Mouse (Mus musculus) liver, adult (tissue): ENCODE measurements at regions not wholly inside any gene's neighbourhood (a gene's known extent, or its start where the extent isn't known, plus 50 kb on each side); places are given as distances from the start of the nearest gene placed in this dataset.

Source experiments
- GATA4 ChIP-seq: IDR thresholded peaks from 2 replicates; pipeline ENCODE4 v1.6.1; 2014; ENCODE audit warnings: mild to moderate bottlenecking, low read length; ENCODE audit not compliant: insufficient replicate concordance

GRCm38 (mm10) chr8:127775747-127776146 lies 582.7 kb upstream of the Nrp1 start:
- TF ChIP-seq GATA4 = no peak

GRCm38 (mm10) chr8:127778352-127779020 lies 579.9 kb upstream of the Nrp1 start:
- no peak for TF ChIP-seq GATA4

GRCm38 (mm10) chr8:127779021-127779689 lies 579.2 kb upstream of the Nrp1 start:
- TF ChIP-seq GATA4 = no peak

GRCm38 (mm10) chr8:127780596-127780995 lies 577.8 kb upstream of the Nrp1 start:
- TF ChIP-seq GATA4 = no peak

GRCm38 (mm10) chr8:127781011-127781410 lies 577.4 kb upstream of the Nrp1 start:
- TF ChIP-seq GATA4 = no peak

- TF ChIP-seq GATA4 = no peak
Measured at GRCm38 (mm10) chr8:127792611-127793010, 565.8 kb upstream of the Nrp1 start.

GRCm38 (mm10) chr8:127799849-127800471 lies 558.4 kb upstream of the Nrp1 start:
- no peak for TF ChIP-seq GATA4

GRCm38 (mm10) chr8:127802136-127802535 lies 556.3 kb upstream of the Nrp1 start:
- TF ChIP-seq GATA4 = no peak

- TF ChIP-seq GATA4 = no peak
Measured at GRCm38 (mm10) chr8:127802661-127803333, 555.6 kb upstream of the Nrp1 start.

GRCm38 (mm10) chr8:127809203-127810155 lies 548.9 kb upstream of the Nrp1 start:
- no peak for TF ChIP-seq GATA4

- TF ChIP-seq GATA4 = no peak
Measured at GRCm38 (mm10) chr8:127811338-127811737, 547.1 kb upstream of the Nrp1 start.

- TF ChIP-seq GATA4 = no peak
Measured at GRCm38 (mm10) chr8:127814785-127815523, 543.5 kb upstream of the Nrp1 start.

- no peak for TF ChIP-seq GATA4
Measured at GRCm38 (mm10) chr8:127820741-127821170, 537.6 kb upstream of the Nrp1 start.

GRCm38 (mm10) chr8:127821646-127822045 lies 536.8 kb upstream of the Nrp1 start:
- no peak for TF ChIP-seq GATA4
